Mouse (Mus musculus) embryonic facial prominence, embryonic 11.5 days (tissue): ENCODE results near the gene Ugt2a1. TPM values are rescaled to one million over a fixed set of nuclear protein-coding genes. Genes with fewer than 3 reads are reported as not detected.
"Not testable (repeated sequence)": the region's sequence is repeated elsewhere in the genome, so short reads cannot be mapped to it uniquely, and the experiment has no call there.

ENCODE experiments used
- ATAC-seq: fragments of 200-750 bp; cut with Nextera tagmentation; replicated peaks from 2 replicates; pipeline ENCODE4 v1.8.0; 2017; ENCODE audit warnings: low read depth; ENCODE audit not compliant: insufficient number of reproducible peaks, low FRiP score, low TSS enrichment
- DNase-seq: peaks from one replicate; pipeline ENCODE4 v3.0.0-alpha.2; 2015; ENCODE audit warnings: low spot score
- H3K27ac ChIP-seq: fragments of 300-500 bp; sonication (generic); replicated peaks from 2 replicates; pipeline ENCODE4 v1.5.1; 2014; ENCODE audit warnings: mild to moderate bottlenecking, low read depth, low read length, control low read depth
- H3K27me3 ChIP-seq: fragments of 300-500 bp; sonication (generic); 2 replicates; pipeline ENCODE4 v1.6.1; 2014; ENCODE audit warnings: mild to moderate bottlenecking, low read length, moderate library complexity, mixed read lengths; ENCODE audit not compliant: control insufficient read depth, insufficient read depth
- H3K36me3 ChIP-seq: fragments of 300-500 bp; sonication (generic); replicated peaks from 2 replicates; pipeline ENCODE4 v1.6.1; 2014; ENCODE audit warnings: low read depth, mild to moderate bottlenecking, low read length, moderate library complexity, mixed read lengths; ENCODE audit not compliant: control insufficient read depth, insufficient read depth
- H3K4me1 ChIP-seq: fragments of 300-500 bp; sonication (generic); 2 replicates; pipeline ENCODE4 v1.6.1; 2014; ENCODE audit warnings: low read length, mixed read lengths; ENCODE audit not compliant: control insufficient read depth, insufficient read depth
- H3K4me2 ChIP-seq: fragments of 300-500 bp; sonication (generic); 2 replicates; pipeline ENCODE4 v1.6.1; 2014; ENCODE audit warnings: low read depth, mild to moderate bottlenecking, control low read depth, low read length, moderate library complexity
- H3K4me3 ChIP-seq: fragments of 300-500 bp; sonication (generic); 2 replicates; pipeline ENCODE4 v1.5.1; 2014; ENCODE audit warnings: low read depth, low read length, control low read depth
- H3K9ac ChIP-seq: fragments of 300-500 bp; sonication (generic); replicated peaks from 2 replicates; pipeline ENCODE4 v1.6.1; 2014; ENCODE audit warnings: mild to moderate bottlenecking, control low read depth, low read length
- H3K9me3 ChIP-seq: fragments of 300-500 bp; sonication (generic); replicated peaks from 2 replicates; pipeline ENCODE4 v1.6.1; 2016; ENCODE audit warnings: mild to moderate bottlenecking, low read length, inconsistent platforms, mixed read lengths; ENCODE audit not compliant: control insufficient read depth
- WGBS: fragments of 180-500 bp; shearing (Covaris S2); extraction: QIAGEN DNeasy Blood & Tissue Kit; methylation state at CpG from one replicate; pipeline ENCODE4 v1.1.7; 2014; 5-methylcytosine and 5-hydroxymethylcytosine counted together
- polyA plus RNA-seq: library from polyadenylated mRNA; unstranded; fragments of >200 nt; fragmentation: Nextera tagmentation; extraction: Ambion mirVana; gene quantifications from 2 replicates; pipeline ENCODE4 v1.2.1, GENCODE M21; 2014

Gene Ugt2a1
- polyA plus RNA-seq, 1 experiment from 2014 or later = 0.70 TPM

- Histone ChIP-seq H3K9ac (no peak overlapping the region), H3K27ac (no peak overlapping the region), H3K36me3 (no peaks in the 10 kb centered on the region), H3K27me3 (no peaks in the 10 kb centered on the region), H3K4me2 (no peak overlapping the region), H3K9me3 (no peaks in the 10 kb centered on the region), H3K4me1 (no peaks in the 10 kb centered on the region), H3K4me3 (no peak overlapping the region)
- WGBS = 44% methylated on average over 3 of the region's 3 CpGs
- DNase-seq (peak; percentile 47), ATAC-seq (no peak)
Measured at GRCm38 (mm10) chr5:87436264-87436663, 54.4 kb downstream of the Ugt2a1 start.

DNA sequence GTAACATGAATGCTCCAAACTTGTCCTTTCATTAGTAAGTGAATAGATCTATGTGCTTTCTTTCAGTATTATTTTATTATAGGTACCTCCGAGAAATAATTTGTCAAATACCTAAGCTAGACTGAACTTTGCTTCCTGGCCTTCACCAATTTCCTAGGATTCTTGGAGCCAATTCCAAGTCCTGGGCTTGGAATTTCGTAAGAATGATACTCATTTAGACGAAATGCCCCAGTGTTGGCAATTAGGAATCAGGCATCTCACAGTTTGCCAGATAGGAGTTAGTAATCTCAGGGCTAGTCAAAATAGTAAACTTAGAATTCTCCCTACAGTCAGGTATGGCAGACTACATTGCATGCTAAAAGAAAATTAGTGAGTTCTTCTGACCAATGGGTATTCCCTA, 65.0 kb downstream of the Ugt2a1 start:
- ATAC-seq (no peak), DNase-seq (no peak)
- Histone ChIP-seq H3K36me3 (no peaks in the 10 kb centered on the region), H3K4me1 (no peaks in the 10 kb centered on the region), H3K4me2 (no peak overlapping the region), H3K4me3 (no peak overlapping the region), H3K9ac (no peak overlapping the region), H3K9me3 (no peaks in the 10 kb centered on the region), H3K27me3 (no peaks in the 10 kb centered on the region), H3K27ac (no peak overlapping the region)
- WGBS = 88% methylated on average over 3 of the region's 3 CpGs

- H3K4me1 ChIP-seq, H3K36me3 ChIP-seq, DNase-seq, H3K4me3 ChIP-seq, H3K4me2 ChIP-seq, ATAC-seq, H3K9ac ChIP-seq, H3K27ac ChIP-seq, H3K9me3 ChIP-seq, H3K27me3 ChIP-seq: not testable (repeated sequence)
- WGBS = 93% methylated on average over 1 of the region's 2 CpGs
Measured at GRCm38 (mm10) chr5:87424041-87424440, 66.6 kb downstream of the Ugt2a1 start, which contains the start of gene Ugt2b38. Gene Ugt2b38 (minus strand): TSS chr5:87424203.

Other genes with a start within 250 kb of the Ugt2a1 start
- not detected in 2 replicates for gene Ugt2b37, start 236.1 kb downstream of the Ugt2a1 start, polyA plus RNA-seq
- not detected in 2 replicates for gene Ugt2a3, start 153.7 kb downstream of the Ugt2a1 start, polyA plus RNA-seq
- not detected in 2 replicates for gene Ugt2b38, start 66.7 kb downstream of the Ugt2a1 start, polyA plus RNA-seq
- not detected in 2 replicates for gene Ugt2a2, start 8.6 kb downstream of the Ugt2a1 start, polyA plus RNA-seq
- gene Gm43638, start 4.1 kb downstream of the Ugt2a1 start, polyA plus RNA-seq = not detected in 2 replicates
- 0.29 TPM in 1 of 2 replicates, not detected in the other for gene Sult1b1, start 47.3 kb upstream of the Ugt2a1 start, polyA plus RNA-seq
- gene Sult1d1, start 78.2 kb upstream of the Ugt2a1 start, polyA plus RNA-seq = not detected in 2 replicates
- 2.3 and 5.8 TPM in 2 replicates for gene Sult1e1, start 100.7 kb upstream of the Ugt2a1 start, polyA plus RNA-seq
- gene Csn1s1, start 175.3 kb upstream of the Ugt2a1 start, polyA plus RNA-seq = not detected in 2 replicates
- gene Csn2, start 208.8 kb upstream of the Ugt2a1 start, polyA plus RNA-seq = not detected in 2 replicates